Mouse (Mus musculus) lung, embryonic 16.5 days (tissue): ENCODE data around the gene Plekha6. TPM values are rescaled to one million over a fixed set of nuclear protein-coding genes. Genes with fewer than 3 reads are reported as not detected.

Experiments
- ATAC-seq: fragments of 200-750 bp; cut with Nextera tagmentation; 2 replicates; pipeline ENCODE4 v1.8.0; 2017; ENCODE audit warnings: low read depth, mild to moderate bottlenecking, moderate library complexity
- H3K27ac ChIP-seq: fragments of 300-500 bp; sonication (generic); 2 replicates; pipeline ENCODE4 v1.5.1; 2014; ENCODE audit warnings: mild to moderate bottlenecking, control low read depth, low read length
- H3K27me3 ChIP-seq: fragments of 300-500 bp; sonication (generic); 2 replicates; pipeline ENCODE4 v1.6.1; 2014; ENCODE audit warnings: low read depth, low read length, mixed read lengths; ENCODE audit not compliant: control insufficient read depth, insufficient read depth
- H3K36me3 ChIP-seq: fragments of 300-500 bp; sonication (generic); 2 replicates; pipeline ENCODE4 v1.6.1; 2014; ENCODE audit warnings: low read length; ENCODE audit not compliant: control insufficient read depth, insufficient read depth
- H3K4me1 ChIP-seq: fragments of 300-500 bp; sonication (generic); replicated peaks from 2 replicates; pipeline ENCODE4 v1.6.1; 2014; ENCODE audit warnings: low read length, mixed read lengths; ENCODE audit not compliant: control insufficient read depth, insufficient read depth
- H3K4me2 ChIP-seq: fragments of 300-500 bp; sonication (generic); 2 replicates; pipeline ENCODE4 v1.6.1; 2014; ENCODE audit warnings: low read depth, low read length, control low read depth
- H3K4me3 ChIP-seq: fragments of 300-500 bp; sonication (generic); 2 replicates; pipeline ENCODE4 v1.5.1; 2014; ENCODE audit warnings: mild to moderate bottlenecking, low read length, control low read depth
- H3K9ac ChIP-seq: fragments of 300-500 bp; sonication (generic); 2 replicates; pipeline ENCODE4 v1.6.1; 2014; ENCODE audit warnings: low read length, control low read depth
- H3K9me3 ChIP-seq: fragments of 300-500 bp; sonication (generic); 2 replicates; pipeline ENCODE4 v1.6.1; 2016; ENCODE audit warnings: low read length; ENCODE audit not compliant: control insufficient read depth
- WGBS: fragments of 180-500 bp; shearing (Covaris S2); extraction: QIAGEN DNeasy Blood & Tissue Kit; methylation state at CpG from one replicate; pipeline ENCODE4 v1.1.7; 2014; 5-methylcytosine and 5-hydroxymethylcytosine counted together
- polyA plus RNA-seq: library from polyadenylated mRNA; unstranded; fragments of >200 nt; fragmentation: Nextera tagmentation; extraction: Ambion mirVana; gene quantifications from 2 replicates; pipeline ENCODE4 v1.2.1, GENCODE M21; 2015

Gene Plekha6
- polyA plus RNA-seq, 1 experiment from 2014 or later: 8.3 TPM

DNA sequence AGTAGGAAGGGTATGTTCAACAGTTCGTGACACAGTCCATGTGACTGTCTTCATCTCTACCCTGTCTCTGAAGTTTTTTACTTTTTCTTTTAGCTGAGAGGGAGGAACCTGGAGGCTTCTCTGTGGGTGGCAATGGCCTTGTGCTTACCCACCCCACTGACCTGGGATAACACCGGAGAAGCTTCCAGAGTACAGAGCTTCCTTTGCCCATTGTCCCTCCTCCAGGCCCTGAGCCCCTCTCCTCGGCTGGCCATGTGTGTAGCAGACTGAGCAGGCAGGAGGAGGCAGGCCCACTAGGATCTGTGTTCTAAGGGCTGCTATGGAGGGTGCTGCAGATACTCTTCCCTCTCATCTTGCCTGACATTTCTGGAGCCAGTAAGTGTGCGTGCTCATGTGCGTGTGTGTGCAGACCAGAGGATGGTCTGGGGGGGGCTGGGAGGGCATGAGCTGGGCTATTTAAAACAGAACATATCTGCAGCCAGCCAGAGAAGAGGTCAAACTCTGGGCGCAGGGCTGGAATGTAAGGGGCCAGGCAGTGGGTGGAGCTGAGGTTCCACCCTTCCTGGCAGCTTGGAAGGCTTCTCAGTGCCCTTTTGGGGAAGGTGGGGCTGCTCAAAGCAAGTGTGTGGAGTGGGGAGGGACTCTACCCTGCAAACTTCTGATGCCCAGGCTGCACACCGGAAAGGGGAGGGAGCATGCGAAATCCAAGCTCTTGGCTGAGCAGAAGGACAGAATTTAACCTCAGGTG is 72.9 kb downstream of the Plekha6 start:
- 20% methylated on average over 8 of the region's 8 CpGs for WGBS
- H3K27me3 ChIP-seq: no peaks in the 10 kb centered on the region
- no peaks in the 10 kb centered on the region for H3K36me3 ChIP-seq
- no peak overlapping the region for H3K4me3 ChIP-seq
- H3K4me2 ChIP-seq: peak overlapping the region; percentile 19
- peak overlapping the region; percentile 85 for H3K27ac ChIP-seq
- peak overlapping the region; percentile 21 for H3K9ac ChIP-seq
- H3K9me3 ChIP-seq: no peaks in the 10 kb centered on the region
- ATAC-seq: peak; percentile 87
- H3K4me1 ChIP-seq: peaks cover 35% of the 10 kb centered on the region

DNA sequence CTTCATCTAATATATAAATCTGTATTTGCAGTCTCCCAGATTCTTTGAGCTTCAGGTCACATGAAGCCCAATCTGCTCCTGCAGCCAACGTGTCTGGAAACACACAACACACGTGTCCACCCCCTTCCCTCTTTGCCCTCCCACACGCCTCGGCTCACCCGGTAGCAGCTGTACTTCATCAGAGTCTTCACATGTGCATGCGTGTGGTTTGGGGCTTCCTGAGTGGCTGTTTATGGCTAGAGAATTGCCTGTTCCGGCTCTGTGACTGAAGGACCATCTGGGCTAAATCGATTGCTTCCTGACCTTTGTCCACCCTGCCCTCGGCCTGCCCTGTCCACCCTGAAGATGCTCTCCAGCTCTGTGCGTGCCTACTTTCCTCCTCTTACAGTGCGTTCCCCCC is 73.7 kb downstream of the Plekha6 start:
- peak; percentile 56 for ATAC-seq
- Histone ChIP-seq H3K9ac (peak overlapping the region; percentile 0; the same call in 1 of the 2 replicates), H3K27me3 (no peaks in the 10 kb centered on the region), H3K27ac (peak overlapping the region; percentile 76), H3K9me3 (no peaks in the 10 kb centered on the region), H3K36me3 (no peaks in the 10 kb centered on the region), H3K4me2 (peak overlapping the region; percentile 19), H3K4me3 (no peak overlapping the region), H3K4me1 (peaks cover 35% of the 10 kb centered on the region)
- WGBS: 6% methylated on average over 11 of the region's 11 CpGs

DNA sequence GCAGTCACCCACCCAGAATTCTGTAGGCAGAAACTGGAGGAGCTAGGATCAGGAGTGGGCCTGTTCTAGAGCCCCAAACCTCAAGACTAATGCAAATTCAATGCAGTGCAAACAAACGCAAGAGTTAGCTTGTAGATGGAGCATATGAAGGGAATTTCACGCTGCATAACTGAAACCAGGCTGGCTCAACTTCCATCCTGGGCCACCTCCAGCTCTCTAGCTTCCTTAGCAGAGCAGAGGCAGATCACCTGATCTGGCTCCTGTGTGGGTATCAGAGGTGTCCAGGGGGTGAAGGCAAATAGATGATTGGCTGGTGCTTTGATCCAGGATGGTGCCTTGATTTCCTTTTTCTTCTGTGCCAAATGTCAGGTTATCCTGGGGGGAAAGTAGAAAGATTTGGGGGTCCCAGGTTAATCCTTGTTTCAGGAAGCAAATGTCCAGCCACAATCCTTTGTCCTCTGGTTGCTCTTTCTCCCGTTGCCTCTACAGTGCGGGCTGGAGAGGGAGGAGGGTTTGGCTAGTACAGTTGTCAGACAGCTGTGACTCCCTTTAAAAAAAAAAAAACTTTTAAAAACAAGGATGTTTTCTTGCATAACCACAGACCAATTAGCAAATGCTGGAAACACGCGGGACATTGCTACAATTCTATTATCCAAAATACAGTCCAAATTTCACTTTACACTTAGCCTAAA is 75.3 kb downstream of the Plekha6 start:
- peaks cover 35% of the 10 kb centered on the region for H3K4me1 ChIP-seq
- no peaks in the 10 kb centered on the region for H3K9me3 ChIP-seq
- H3K4me3 ChIP-seq: no peak overlapping the region
- H3K27ac ChIP-seq: peak overlapping the region; percentile 66
- H3K9ac ChIP-seq: no peak overlapping the region
- H3K36me3 ChIP-seq: no peaks in the 10 kb centered on the region
- peak; percentile 26 for ATAC-seq
- WGBS: 46% methylated on average over 6 of the region's 6 CpGs
- no peak overlapping the region for H3K4me2 ChIP-seq
- no peaks in the 10 kb centered on the region for H3K27me3 ChIP-seq

GRCm38 (mm10) chr1:133239813-133240160 is 75.8 kb downstream of the Plekha6 start:
- Histone ChIP-seq H3K27me3 (no peaks in the 10 kb centered on the region), H3K4me3 (no peak overlapping the region), H3K9ac (no peak overlapping the region), H3K9me3 (no peaks in the 10 kb centered on the region), H3K4me1 (peaks cover 39% of the 10 kb centered on the region), H3K36me3 (no peaks in the 10 kb centered on the region), H3K4me2 (no peak overlapping the region), H3K27ac (peak overlapping the region; percentile 66)
- ATAC-seq: no peak
- 77% methylated on average over 6 of the region's 6 CpGs for WGBS

DNA sequence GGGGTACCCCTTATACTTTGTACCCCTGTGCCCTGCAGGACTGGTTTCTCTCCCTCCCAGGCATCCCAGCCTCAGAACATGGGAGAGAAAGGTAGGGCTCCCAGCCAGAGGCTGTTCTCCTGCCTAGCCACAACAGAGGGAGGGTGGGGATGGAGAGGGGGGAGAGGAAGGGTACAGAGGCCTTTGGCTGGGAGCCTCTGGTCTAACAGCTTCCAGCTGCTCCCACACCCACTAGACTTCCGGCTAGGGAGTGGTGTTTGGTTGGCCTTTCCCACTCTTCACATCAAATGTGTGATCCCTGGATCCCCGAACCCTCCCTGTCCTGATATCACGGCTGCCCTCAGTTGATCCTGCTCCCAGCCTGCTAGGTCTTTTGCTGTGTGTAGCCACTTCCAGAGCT is 76.9 kb downstream of the Plekha6 start:
- peak; percentile 61 for ATAC-seq
- Histone ChIP-seq H3K27me3 (no peaks in the 10 kb centered on the region), H3K9me3 (no peaks in the 10 kb centered on the region), H3K27ac (peak overlapping the region; percentile 50), H3K4me2 (0 out of 2 replicates have a peak overlapping the region, but pooled peaks have one; percentile 5), H3K36me3 (no peaks in the 10 kb centered on the region), H3K9ac (no peak overlapping the region; the same call in 1 of the 2 replicates), H3K4me1 (peaks cover 49% of the 10 kb centered on the region), H3K4me3 (no peak overlapping the region)
- WGBS: 19% methylated on average over 3 of the region's 3 CpGs

GRCm38 (mm10) chr1:133244668-133245067 is 80.7 kb downstream of the Plekha6 start:
- Histone ChIP-seq H3K36me3 (no peaks in the 10 kb centered on the region), H3K4me3 (no peak overlapping the region), H3K9ac (peak overlapping the region; percentile 23), H3K9me3 (no peaks in the 10 kb centered on the region), H3K27ac (peak overlapping the region; percentile 36), H3K4me1 (peaks cover 30% of the 10 kb centered on the region), H3K4me2 (no peak overlapping the region), H3K27me3 (no peaks in the 10 kb centered on the region)
- ATAC-seq: no peak
- 36% methylated on average over 7 of the region's 7 CpGs for whole genome bisulfite sequencing

DNA sequence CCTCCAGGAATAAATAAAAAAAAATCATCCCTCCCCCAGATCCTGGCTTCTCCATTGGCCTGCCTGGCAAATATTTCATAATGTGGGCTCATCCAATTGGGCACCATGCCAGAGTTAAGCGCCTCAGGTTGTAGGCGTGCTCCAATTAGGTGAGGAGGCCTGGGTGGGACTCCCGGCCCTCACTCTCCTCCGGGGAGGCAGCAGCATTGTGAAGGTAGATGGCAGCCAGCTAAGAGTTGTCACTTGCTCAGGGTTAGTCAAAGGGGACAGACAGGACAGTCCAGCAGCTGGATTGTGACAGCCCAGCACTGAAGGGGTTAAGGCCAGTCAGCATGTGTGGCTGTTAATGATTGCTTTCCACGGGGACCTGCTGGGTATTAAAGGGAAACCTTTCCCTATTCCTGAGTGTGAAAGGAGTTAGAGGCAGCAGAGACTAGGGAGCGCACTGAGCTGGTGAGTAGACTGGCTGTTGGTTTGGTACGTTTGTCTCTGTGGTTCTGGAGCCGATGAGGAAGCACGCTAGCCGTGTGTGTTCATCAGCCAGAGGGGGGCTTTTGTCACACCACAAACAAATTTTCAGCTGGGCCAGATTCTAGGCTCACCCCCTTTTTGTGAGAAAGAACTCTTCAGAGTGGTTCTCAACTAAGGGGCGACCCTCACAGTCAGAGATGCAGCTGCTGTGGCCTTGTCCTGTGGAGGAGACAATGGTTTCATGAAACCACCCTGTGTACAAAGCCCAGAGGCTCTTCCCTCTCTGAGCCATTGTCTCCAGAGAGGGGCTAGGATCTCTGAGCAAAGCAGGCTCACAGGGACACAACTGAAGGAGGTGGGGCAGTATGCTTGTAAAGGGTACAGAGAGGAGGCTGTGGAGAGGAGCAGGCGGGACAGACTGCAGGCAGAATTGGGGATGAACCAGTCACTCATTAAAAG is 81.9 kb downstream of the Plekha6 start:
- Histone ChIP-seq H3K4me3 (no peak overlapping the region), H3K27ac (peak overlapping the region; percentile 10; the same call in 1 of the 2 replicates), H3K9ac (no peak overlapping the region)

DNA sequence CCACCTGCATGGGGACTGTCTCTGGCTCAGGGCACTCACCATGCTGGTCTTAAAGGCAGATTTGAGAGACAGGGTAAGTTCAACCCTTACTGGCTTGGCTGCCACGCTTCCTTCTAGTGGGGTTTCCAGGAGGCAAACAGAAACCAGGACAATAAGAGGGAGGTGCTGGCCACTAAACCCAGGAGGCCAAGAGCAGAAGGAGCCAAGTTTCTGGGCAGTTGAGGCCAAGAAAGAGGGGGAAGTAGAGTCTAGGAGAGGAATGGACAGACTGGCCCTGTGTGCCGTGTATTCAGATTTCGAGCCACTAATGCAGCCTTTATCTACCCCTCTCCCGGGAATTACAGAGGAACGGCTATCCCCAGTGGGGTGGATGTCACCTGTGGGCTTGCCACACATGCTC is 83.2 kb downstream of the Plekha6 start:
- no peak overlapping the region for H3K27ac ChIP-seq
- H3K9ac ChIP-seq: no peak overlapping the region
- H3K4me1 ChIP-seq: peaks cover 33% of the 10 kb centered on the region

More for the DNA sequence above, 81.9 kb downstream of the Plekha6 start:
- Histone ChIP-seq H3K36me3 (no peaks in the 10 kb centered on the region), H3K4me2 (no peak overlapping the region), H3K27me3 (no peaks in the 10 kb centered on the region), H3K9me3 (no peaks in the 10 kb centered on the region), H3K4me1 (peaks cover 29% of the 10 kb centered on the region)
- peak; percentile 44 for ATAC-seq
- WGBS: 34% methylated on average over 12 of the region's 12 CpGs

GRCm38 (mm10) chr1:133250761-133251160 is 86.8 kb downstream of the Plekha6 start:
- H3K4me2 ChIP-seq: no peak overlapping the region
- no peaks in the 10 kb centered on the region for H3K36me3 ChIP-seq
- WGBS: 85% methylated on average over 6 of the region's 6 CpGs
- no peaks in the 10 kb centered on the region for H3K9me3 ChIP-seq
- no peak overlapping the region for H3K9ac ChIP-seq
- no peak for ATAC-seq
- no peak overlapping the region for H3K4me3 ChIP-seq
- peaks cover 47% of the 10 kb centered on the region for H3K4me1 ChIP-seq
- peak overlapping the region; percentile 96 for H3K27ac ChIP-seq
- H3K27me3 ChIP-seq: no peaks in the 10 kb centered on the region

More for the DNA sequence above, 83.2 kb downstream of the Plekha6 start:
- 74% methylated on average over 5 of the region's 5 CpGs for WGBS
- Histone ChIP-seq H3K36me3 (no peaks in the 10 kb centered on the region), H3K27me3 (no peaks in the 10 kb centered on the region), H3K4me3 (no peak overlapping the region), H3K4me2 (no peak overlapping the region), H3K9me3 (no peaks in the 10 kb centered on the region)
- no peak for ATAC-seq
